Mouse (Mus musculus) neutrophil, adult 5-6 weeks (primary cell): ENCODE data around the gene Dnajc5. TPM values are rescaled to one million over a fixed set of nuclear protein-coding genes. Genes with fewer than 3 reads are reported as not detected.

ENCODE experiments used
- ATAC-seq: fragments of 151-379, 151-347 bp; 2 replicates; pipeline ENCODE4 v1.8.0; 2017; ENCODE audit warnings: mild to moderate bottlenecking, moderate TSS enrichment; ENCODE audit not compliant: insufficient number of reproducible peaks, poor library complexity, low FRiP score, severe bottlenecking; ENCODE audit errors: extremely low read depth
- total RNA-seq: library from RNA; stranded (forward); fragments of 200-1000 nt; gene quantifications from 2 replicates; pipeline ENCODE4 v1.2.3, GENCODE M21; 2017

Gene Dnajc5
- total RNA-seq, 1 experiment from 2014 or later: 85.7 TPM

- no peak for ATAC-seq
Observed at GRCm38 (mm10) chr2:181597378-181598061, 77.2 kb downstream of the Dnajc5 start.

GRCm38 (mm10) chr2:181598454-181599351 lies 78.4 kb downstream of the Dnajc5 start, which contains the start of gene Samd10:
TSS of gene Samd10 (minus strand) at chr2:181599212.
- ATAC-seq: peak; percentile 41

GRCm38 (mm10) chr2:181600226-181600758 lies 80.0 kb downstream of the Dnajc5 start:
- ATAC-seq: no peak

GRCm38 (mm10) chr2:181600828-181601750 lies 80.8 kb downstream of the Dnajc5 start:
- peak; percentile 95 for ATAC-seq

- no peak for ATAC-seq
Observed at GRCm38 (mm10) chr2:181601751-181602145, 81.5 kb downstream of the Dnajc5 start.

GRCm38 (mm10) chr2:181602367-181602766 lies 82.1 kb downstream of the Dnajc5 start:
- ATAC-seq: no peak

Other genes with a start within 250 kb of the Dnajc5 start
- gene Gmeb2, start 232.4 kb upstream of the Dnajc5 start, total RNA-seq: 47.4 and 57.6 TPM in 2 replicates
- gene Stmn3, start 206.0 kb upstream of the Dnajc5 start, total RNA-seq: not detected in 2 replicates
- gene Rtel1, start 200.7 kb upstream of the Dnajc5 start, total RNA-seq: 49.7 and 51.6 TPM in 2 replicates
- 81.7 and 86.8 TPM in 2 replicates for gene Zgpat, start 155.6 kb upstream of the Dnajc5 start, total RNA-seq
- gene Arfrp1, start 155.1 kb upstream of the Dnajc5 start, total RNA-seq: 61.3 and 74.3 TPM in 2 replicates
- 54.9 and 70.6 TPM in 2 replicates for gene Lime1, start 140.4 kb upstream of the Dnajc5 start, total RNA-seq
- 0.74 and 1.0 TPM in 2 replicates for gene Zbtb46, start 61.1 kb upstream of the Dnajc5 start, total RNA-seq
- gene Abhd16b, start 27.3 kb upstream of the Dnajc5 start, total RNA-seq: 0.35 TPM in 1 of 2 replicates, not detected in the other
- 54.2 and 61.4 TPM in 2 replicates for gene Tpd52l2, start 23.3 kb upstream of the Dnajc5 start, total RNA-seq
- 142 and 143 TPM in 2 replicates for gene Uckl1, start 64.4 kb downstream of the Dnajc5 start, total RNA-seq
- gene Prpf6, start 71.4 kb downstream of the Dnajc5 start, total RNA-seq: 103 and 106 TPM in 2 replicates
- 24.6 and 26.6 TPM in 2 replicates for gene Zfp512b, start 72.3 kb downstream of the Dnajc5 start, total RNA-seq
- 6.9 and 9.7 TPM in 2 replicates for gene Samd10, start 78.7 kb downstream of the Dnajc5 start, total RNA-seq
- gene Gm29797, start 136.5 kb downstream of the Dnajc5 start, total RNA-seq: not detected in 2 replicates
- not detected in 2 replicates for gene Sox18, start 151.2 kb downstream of the Dnajc5 start, total RNA-seq
- gene Tcea2, start 159.8 kb downstream of the Dnajc5 start, total RNA-seq: 18.4 and 24.7 TPM in 2 replicates
- 175 and 197 TPM in 2 replicates for gene Rgs19, start 173.5 kb downstream of the Dnajc5 start, total RNA-seq
- gene Lkaaear1, start 178.0 kb downstream of the Dnajc5 start, total RNA-seq: not detected in 2 replicates
- gene Oprl1, start 194.5 kb downstream of the Dnajc5 start, total RNA-seq: 0.49 and 0.81 TPM in 2 replicates
- 0.58 TPM in 1 of 2 replicates, not detected in the other for gene Myt1, start 242.8 kb downstream of the Dnajc5 start, total RNA-seq